Mouse (Mus musculus): ENCODE data around the gene Zfp618. TPM values are rescaled to one million over a fixed set of nuclear protein-coding genes. Genes with fewer than 3 reads are reported as not detected.

The Zfp618 gene
- polyA plus RNA-seq, 1 experiment from 2014 or later: 37.6 TPM

DNA sequence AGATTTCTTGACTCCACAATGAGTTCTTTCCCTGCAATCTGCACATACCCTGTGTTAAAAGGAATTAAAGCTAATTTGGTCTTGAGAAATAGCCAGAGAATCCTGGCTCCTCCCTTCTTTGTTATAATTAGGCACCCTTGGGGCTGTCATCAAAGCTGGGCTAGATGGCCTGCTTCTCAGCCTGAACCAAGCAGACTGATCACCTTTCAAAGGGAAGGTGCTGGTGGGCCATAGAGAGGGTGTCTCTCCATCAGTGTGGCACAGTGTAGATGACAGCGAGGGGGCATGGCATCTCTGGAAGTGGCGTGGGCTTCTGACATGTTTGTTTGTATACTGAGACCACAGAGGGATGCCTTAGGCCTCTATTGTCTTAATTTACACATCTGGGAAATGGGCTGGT, 9.5 kb downstream of the Zfp618 start:
- no peak overlapping the region for H3K9ac ChIP-seq
- 90% methylated on average over 2 of the region's 2 CpGs for WGBS
- H3K4me2 ChIP-seq: no peak overlapping the region
- no peaks in the 10 kb centered on the region for H3K36me3 ChIP-seq (replicated peaks)
- H3K27me3 ChIP-seq (replicated peaks): no peaks in the 10 kb centered on the region
- ATAC-seq (replicated peaks): no peak
- H3K27ac ChIP-seq: no peak overlapping the region
- peaks cover 31% of the 10 kb centered on the region for H3K4me1 ChIP-seq
- no peak overlapping the region for H3K4me3 ChIP-seq
- H3K9me3 ChIP-seq: no peaks in the 10 kb centered on the region

GRCm38 (mm10) chr4:62975541-62975940, 10.2 kb downstream of the Zfp618 start:
- Histone ChIP-seq H3K27ac (no peak overlapping the region), H3K4me3 (no peak overlapping the region), H3K9ac (no peak overlapping the region), H3K4me1 (peaks cover 31% of the 10 kb centered on the region), H3K9me3 (no peaks in the 10 kb centered on the region), H3K4me2 (no peak overlapping the region), H3K36me3 (replicated peaks) (no peaks in the 10 kb centered on the region), H3K27me3 (replicated peaks) (no peaks in the 10 kb centered on the region)
- WGBS: 85% methylated on average over 6 of the region's 6 CpGs
- ATAC-seq (replicated peaks): no peak

DNA sequence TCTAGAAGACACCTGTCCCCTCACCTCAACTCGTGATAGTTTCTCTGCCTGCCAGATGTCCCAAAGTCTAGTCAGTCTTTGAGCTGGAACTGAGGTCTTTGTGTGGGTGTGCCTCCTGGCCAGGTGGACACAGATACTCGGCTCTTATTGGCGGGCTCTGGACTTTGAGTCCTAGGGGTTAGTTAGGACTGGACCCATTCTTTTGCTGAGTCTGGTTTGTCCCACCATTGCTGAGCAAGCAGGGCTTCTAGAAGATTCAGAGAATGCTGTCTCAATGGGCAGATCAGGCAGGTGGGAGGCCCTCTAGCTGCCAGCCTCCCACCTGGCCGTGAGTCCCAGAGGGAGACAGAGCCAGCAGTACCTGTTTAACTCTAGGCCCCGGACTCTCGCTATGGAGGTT, 12.1 kb downstream of the Zfp618 start:
- Histone ChIP-seq H3K4me2 (no peak overlapping the region), H3K4me3 (no peak overlapping the region), H3K36me3 (replicated peaks) (no peaks in the 10 kb centered on the region), H3K4me1 (peaks cover 27% of the 10 kb centered on the region), H3K9me3 (no peaks in the 10 kb centered on the region), H3K9ac (no peak overlapping the region), H3K27ac (no peak overlapping the region), H3K27me3 (replicated peaks) (no peaks in the 10 kb centered on the region)
- no peak for ATAC-seq (replicated peaks)
- 91% methylated on average over 6 of the region's 6 CpGs for WGBS

DNA sequence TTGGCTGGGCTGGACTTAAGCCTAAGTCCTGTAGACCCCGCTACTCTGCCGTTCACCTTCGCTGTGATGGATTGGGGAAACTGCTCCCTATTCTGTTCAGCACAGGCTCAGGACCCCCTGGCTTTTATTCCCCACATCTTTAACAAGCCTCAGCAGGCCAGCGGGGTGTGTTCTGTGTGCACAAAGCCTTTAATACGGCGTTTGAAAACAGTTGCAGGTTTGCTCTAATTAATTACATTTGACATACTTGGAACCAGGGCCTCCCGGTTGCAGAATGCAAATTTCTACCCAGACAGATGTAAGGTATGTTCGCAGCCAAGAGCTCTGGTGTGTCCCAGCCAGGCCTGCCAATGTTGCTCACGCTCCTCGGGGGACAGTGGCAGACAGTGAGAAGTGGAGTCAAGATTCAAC, 13.1 kb downstream of the Zfp618 start:
- peaks cover 19% of the 10 kb centered on the region for H3K4me1 ChIP-seq
- peak overlapping the region; percentile 50; the same call in 1 of the 2 replicates for H3K27ac ChIP-seq
- no peak overlapping the region for H3K9ac ChIP-seq
- ATAC-seq (replicated peaks): peak; percentile 49; the same call in 1 of the 2 replicates
- no peaks in the 10 kb centered on the region for H3K9me3 ChIP-seq
- H3K36me3 ChIP-seq (replicated peaks): no peaks in the 10 kb centered on the region
- WGBS: 17% methylated on average over 10 of the region's 10 CpGs
- H3K27me3 ChIP-seq (replicated peaks): no peaks in the 10 kb centered on the region
- H3K4me3 ChIP-seq: no peak overlapping the region
- H3K4me2 ChIP-seq: peak overlapping the region; percentile 8; the same call in 1 of the 2 replicates

DNA sequence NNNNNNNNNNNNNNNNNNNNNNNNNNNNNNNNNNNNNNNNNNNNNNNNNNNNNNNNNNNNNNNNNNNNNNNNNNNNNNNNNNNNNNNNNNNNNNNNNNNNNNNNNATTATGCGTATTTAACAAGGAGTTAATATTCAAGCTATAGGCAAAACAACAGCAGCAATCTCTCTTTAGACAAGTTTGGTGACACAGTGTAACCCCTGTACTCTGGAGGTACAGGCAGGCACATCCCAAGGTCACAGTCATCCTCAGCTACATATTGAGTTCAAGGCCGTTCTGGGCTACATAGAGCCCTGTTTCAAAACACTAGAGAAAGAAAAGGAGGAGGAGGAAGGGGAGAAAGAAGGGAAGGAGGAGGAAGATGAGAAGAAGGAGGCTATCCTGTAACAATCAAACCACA, 16.2 kb downstream of the Zfp618 start:
- Histone ChIP-seq H3K9ac (no peak overlapping the region), H3K4me2 (no peak overlapping the region), H3K4me1 (peaks cover 19% of the 10 kb centered on the region), H3K4me3 (no peak overlapping the region), H3K27ac (no peak overlapping the region), H3K36me3 (replicated peaks) (no peaks in the 10 kb centered on the region), H3K9me3 (no peaks in the 10 kb centered on the region), H3K27me3 (replicated peaks) (no peaks in the 10 kb centered on the region)
- ATAC-seq (replicated peaks): no peak
- 87% methylated on average over 2 of the region's 2 CpGs for WGBS

- H3K4me1 ChIP-seq: peaks cover 7% of the 10 kb centered on the region
- no peak overlapping the region for H3K27ac ChIP-seq
- no peak for ATAC-seq (replicated peaks)
- no peak overlapping the region for H3K9ac ChIP-seq
- 97% methylated on average over 5 of the region's 5 CpGs for WGBS
- no peaks in the 10 kb centered on the region for H3K9me3 ChIP-seq
- H3K4me3 ChIP-seq: no peak overlapping the region
- no peaks in the 10 kb centered on the region for H3K36me3 ChIP-seq (replicated peaks)
- H3K27me3 ChIP-seq (replicated peaks): no peaks in the 10 kb centered on the region
- H3K4me2 ChIP-seq: no peak overlapping the region
Observed at GRCm38 (mm10) chr4:62983556-62983955, 18.2 kb downstream of the Zfp618 start.

GRCm38 (mm10) chr4:62991336-62991735, 26.0 kb downstream of the Zfp618 start:
- Histone ChIP-seq H3K4me1 (0 out of 2 replicates have a peak, but pooled peaks cover 4% of the 10 kb centered on the region), H3K9ac (no peak overlapping the region), H3K4me3 (no peak overlapping the region), H3K27ac (no peak overlapping the region), H3K27me3 (replicated peaks) (no peaks in the 10 kb centered on the region), H3K9me3 (no peaks in the 10 kb centered on the region), H3K4me2 (no peak overlapping the region), H3K36me3 (replicated peaks) (no peaks in the 10 kb centered on the region)
- no peak for ATAC-seq (replicated peaks)
- WGBS: 80% methylated on average over 11 of the region's 11 CpGs

- Histone ChIP-seq H3K9me3 (no peaks in the 10 kb centered on the region), H3K4me3 (no peak overlapping the region), H3K27me3 (replicated peaks) (no peaks in the 10 kb centered on the region), H3K9ac (no peak overlapping the region), H3K27ac (no peak overlapping the region), H3K36me3 (replicated peaks) (no peaks in the 10 kb centered on the region), H3K4me2 (no peak overlapping the region), H3K4me1 (peaks cover 12% of the 10 kb centered on the region)
- 72% methylated on average over 2 of the region's 2 CpGs for WGBS
- ATAC-seq (replicated peaks): no peak
Observed at GRCm38 (mm10) chr4:62993190-62993589, 27.8 kb downstream of the Zfp618 start.

DNA sequence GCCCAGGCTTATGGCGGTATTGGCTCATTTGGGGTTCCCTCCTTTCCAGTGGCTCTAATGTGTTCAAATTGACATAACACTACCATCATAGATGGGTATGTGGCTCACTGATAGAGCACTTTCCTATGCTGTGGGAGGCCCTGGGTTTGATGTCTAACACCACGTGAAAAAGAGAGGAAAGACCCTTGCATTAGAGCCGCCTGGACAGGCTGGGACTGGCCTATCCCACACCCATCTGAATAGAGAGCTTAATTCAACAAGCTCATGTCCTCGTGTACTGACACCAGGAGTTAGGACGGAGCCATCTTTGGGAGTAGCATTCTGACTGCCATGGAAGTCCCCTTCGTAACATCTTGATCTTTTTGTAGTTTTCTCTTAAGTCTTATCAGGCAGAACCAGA, 32.2 kb downstream of the Zfp618 start:
- no peaks in the 10 kb centered on the region for H3K9me3 ChIP-seq
- no peaks in the 10 kb centered on the region for H3K27me3 ChIP-seq (replicated peaks)
- 85% methylated on average over 6 of the region's 6 CpGs for WGBS
- H3K4me3 ChIP-seq: no peak overlapping the region
- no peak for ATAC-seq (replicated peaks)
- H3K4me2 ChIP-seq: no peak overlapping the region
- no peak overlapping the region for H3K9ac ChIP-seq
- 0 out of 2 replicates have a peak overlapping the region, but pooled peaks have one; percentile 42 for H3K27ac ChIP-seq
- peaks cover 36% of the 10 kb centered on the region for H3K4me1 ChIP-seq
- H3K36me3 ChIP-seq (replicated peaks): no peaks in the 10 kb centered on the region

- Histone ChIP-seq H3K4me3 (no peak overlapping the region), H3K4me1 (peaks cover 36% of the 10 kb centered on the region), H3K27ac (peak overlapping the region; percentile 42), H3K9ac (no peak overlapping the region), H3K9me3 (no peaks in the 10 kb centered on the region), H3K4me2 (no peak overlapping the region), H3K36me3 (replicated peaks) (no peaks in the 10 kb centered on the region), H3K27me3 (replicated peaks) (no peaks in the 10 kb centered on the region)
- 44% methylated on average over 5 of the region's 5 CpGs for WGBS
- peak; percentile 48 for ATAC-seq (replicated peaks)
Observed at GRCm38 (mm10) chr4:62998431-62998835, 33.1 kb downstream of the Zfp618 start.

GRCm38 (mm10) chr4:62998908-62999307, 33.5 kb downstream of the Zfp618 start:
- WGBS: 32% methylated on average over 6 of the region's 6 CpGs
- Histone ChIP-seq H3K27me3 (replicated peaks) (no peaks in the 10 kb centered on the region), H3K4me3 (no peak overlapping the region), H3K4me2 (no peak overlapping the region), H3K27ac (peak overlapping the region; percentile 42), H3K4me1 (peaks cover 36% of the 10 kb centered on the region), H3K9me3 (no peaks in the 10 kb centered on the region), H3K36me3 (replicated peaks) (no peaks in the 10 kb centered on the region), H3K9ac (no peak overlapping the region)
- peak; percentile 27; the same call in 1 of the 2 replicates for ATAC-seq (replicated peaks)

- peak; percentile 16; the same call in 1 of the 2 replicates for ATAC-seq (replicated peaks)
- no peak overlapping the region for H3K4me3 ChIP-seq
- H3K36me3 ChIP-seq (replicated peaks): no peaks in the 10 kb centered on the region
- no peaks in the 10 kb centered on the region for H3K27me3 ChIP-seq (replicated peaks)
- H3K9ac ChIP-seq: no peak overlapping the region
- peaks cover 36% of the 10 kb centered on the region for H3K4me1 ChIP-seq
- H3K9me3 ChIP-seq: no peaks in the 10 kb centered on the region
- 75% methylated on average over 4 of the region's 4 CpGs for WGBS
- H3K27ac ChIP-seq: peak overlapping the region; percentile 42
- no peak overlapping the region for H3K4me2 ChIP-seq
Observed at GRCm38 (mm10) chr4:62999321-62999720, 33.9 kb downstream of the Zfp618 start.

DNA sequence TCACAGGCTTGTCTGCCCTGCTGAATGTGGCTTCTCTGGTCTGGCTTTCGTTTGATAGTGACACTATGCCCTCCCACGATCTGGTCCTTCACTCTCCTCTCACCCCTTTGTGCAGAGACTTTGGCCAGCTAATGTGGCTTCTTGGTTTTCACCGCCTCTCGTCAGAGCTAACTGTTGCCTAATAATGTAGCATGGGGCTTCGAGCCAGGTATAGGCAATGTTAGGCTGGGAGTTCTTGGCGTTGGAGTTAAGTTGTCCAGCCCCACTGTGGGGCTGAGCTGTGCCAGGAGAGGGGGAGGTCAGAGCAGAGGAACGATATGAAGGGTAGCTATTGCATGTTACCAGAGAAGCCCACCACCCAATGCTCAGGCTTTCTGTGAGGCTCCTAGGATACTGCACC, 34.5 kb downstream of the Zfp618 start:
- Histone ChIP-seq H3K9ac (no peak overlapping the region), H3K27me3 (replicated peaks) (no peaks in the 10 kb centered on the region), H3K36me3 (replicated peaks) (no peaks in the 10 kb centered on the region), H3K4me1 (peaks cover 36% of the 10 kb centered on the region), H3K9me3 (no peaks in the 10 kb centered on the region), H3K4me3 (no peak overlapping the region), H3K27ac (no peak overlapping the region), H3K4me2 (no peak overlapping the region)
- WGBS: 89% methylated on average over 7 of the region's 7 CpGs
- no peak for ATAC-seq (replicated peaks)
